Mouse (Mus musculus) layer of hippocampus, adult 9-10 months (tissue): ENCODE data around the gene Atp7a.

Experiments used
- DNase-seq: peaks from one replicate; pipeline ENCODE4 v3.0.0; 2022; ENCODE audit warnings: low spot score

The Atp7a gene

GRCm38 (mm10) chrX:106171106-106171852, 144.2 kb downstream of the Atp7a start:
- DNase-seq: peak; percentile 44

GRCm38 (mm10) chrX:106171853-106172154, 144.7 kb downstream of the Atp7a start:
- no peak for DNase-seq
